ENCODE assay signal across 7 mouse cellular contexts in genomic region chr8:3358060-3358459, GRCm38 (mm10). TPM values are rescaled to one million over a fixed set of nuclear protein-coding genes. Genes with fewer than 3 reads are reported as not detected.
A peak's percentile ranks its signal among the peaks of the same experiment; 100 is the strongest.
DNase-seq lines count a peak whose midpoint lies in the region; ATAC-seq lines count a peak whose summit lies in the region.

No protein-coding gene starts in this region.

- intact Hi-C loops in left cerebral cortex, postnatal 36 days (cut with DNase I) = loop anchor here (10.0 kb wide), 1 partner anchor 97 kb away; no protein-coding TSS in a partner anchor

- DNase-seq in NIH3T3 (ENCODE audit: low read depth) = peak; percentile 92
- DNase-seq in c-Kit-negative CD71-positive TER-119-positive erythroid progenitor cells, embryonic 14.5 days (ENCODE audit: low read depth, low spot score) = peak; percentile 51
- peak; percentile 80 for DNase-seq in forebrain, embryonic 14.5 days (ENCODE audit: low spot score)
- peak; percentile 88 for DNase-seq in induced T-regulatory cell, adult 2 months (ENCODE audit: low read depth)
- DNase-seq in left cerebral cortex, postnatal 36 days (ENCODE audit: low spot score in 2 of 2) = peak; percentile 50 to 64
- DNase-seq in naive thymus-derived CD4-positive, alpha-beta T cell, adult 2 months (ENCODE audit: low read depth) = peak; percentile 87

- no peak overlapping the region for H3K4me3 ChIP-seq in forebrain, embryonic 14.5 days (ENCODE audit: low read depth, low read length)
- no peak overlapping the region for H3K4me3 ChIP-seq in stomach, embryonic 14.5 days (ENCODE audit: low read depth, low read length)

- 6% methylated on average over 4 of the region's 4 CpGs for WGBS in forebrain, embryonic 14.5 days
- WGBS in stomach, embryonic 14.5 days = 3% methylated on average over 4 of the region's 4 CpGs

- ATAC-seq in forebrain, embryonic 14.5 days = peak; percentile 55
- 0 out of 2 replicates have a peak, but pooled peaks have one; percentile 26 for ATAC-seq in stomach, embryonic 14.5 days (ENCODE audit: insufficient number of reproducible peaks, insufficient read depth, low FRiP score, low read depth)

- no peaks in the 10 kb centered on the region for H3K36me3 ChIP-seq in forebrain, embryonic 14.5 days (ENCODE audit: control insufficient read depth, insufficient read depth, low read length)
- no peaks in the 10 kb centered on the region for H3K36me3 ChIP-seq in stomach, embryonic 14.5 days (ENCODE audit: control insufficient read depth, insufficient read depth, low read length)

- no peak overlapping the region for H3K9ac ChIP-seq in forebrain, embryonic 14.5 days (ENCODE audit: low read length)
- no peak overlapping the region for H3K9ac ChIP-seq in stomach, embryonic 14.5 days (replicated peaks; ENCODE audit: low read depth, low read length)

- H3K4me2 ChIP-seq in forebrain, embryonic 14.5 days (ENCODE audit: low read length) = no peak overlapping the region
- H3K4me2 ChIP-seq in stomach, embryonic 14.5 days (replicated peaks; ENCODE audit: low read depth, low read length) = no peak overlapping the region

- no peaks in the 10 kb centered on the region for H3K9me3 ChIP-seq in forebrain, embryonic 14.5 days (replicated peaks; ENCODE audit: control insufficient read depth, low read length)
- H3K9me3 ChIP-seq in stomach, embryonic 14.5 days (ENCODE audit: control insufficient read depth, low read depth, low read length) = no peaks in the 10 kb centered on the region

- H3K27me3 ChIP-seq in forebrain, embryonic 14.5 days (replicated peaks; ENCODE audit: control insufficient read depth, insufficient read depth, low read length) = no peaks in the 10 kb centered on the region
- H3K27me3 ChIP-seq in stomach, embryonic 14.5 days (ENCODE audit: control insufficient read depth, insufficient read depth, low read length) = no peaks in the 10 kb centered on the region

- H3K4me1 ChIP-seq in forebrain, embryonic 14.5 days (ENCODE audit: control insufficient read depth, insufficient read depth, low read length) = no peaks in the 10 kb centered on the region
- H3K4me1 ChIP-seq in stomach, embryonic 14.5 days (ENCODE audit: control insufficient read depth, insufficient read depth, low read length) = no peaks in the 10 kb centered on the region

- no peak overlapping the region for H3K27ac ChIP-seq in forebrain, embryonic 14.5 days (ENCODE audit: low read depth, low read length)
- no peak overlapping the region for H3K27ac ChIP-seq in stomach, embryonic 14.5 days (ENCODE audit: low read length)

RNA-seq across cellular contexts. Expression of gene A430078G23Rik, which starts 4.8 kb away (rescaled TPM):
- 0.28 TPM in 1 of 2 replicates, not detected in the other for polyA plus RNA-seq in forebrain, embryonic 14.5 days (2014; fragmentation: Nextera tagmentation; extraction: Ambion mirVana)
- not detected for total RNA-seq in left cerebral cortex, postnatal 36 days (2021)
- 0.27 and 0.39 TPM in 2 replicates for polyA plus RNA-seq in stomach, embryonic 14.5 days (2014; fragmentation: Nextera tagmentation; extraction: Ambion mirVana)

RNA-seq across cellular contexts. Expression of gene Arhgef18, which starts 34.7 kb away (rescaled TPM):
- polyA plus RNA-seq in forebrain, embryonic 14.5 days (2014; fragmentation: Nextera tagmentation; extraction: Ambion mirVana) = 8.6 and 11.5 TPM in 2 replicates
- total RNA-seq in left cerebral cortex, postnatal 36 days (2021) = 10 to 100 TPM; 45.1 to 51.1 TPM
- 9.6 and 13.2 TPM in 2 replicates for polyA plus RNA-seq in stomach, embryonic 14.5 days (2014; fragmentation: Nextera tagmentation; extraction: Ambion mirVana)
